Mouse (Mus musculus) gastrocnemius, adult 2 months (tissue): ENCODE data around the gene Scap. TPM values are rescaled to one million over a fixed set of nuclear protein-coding genes. Genes with fewer than 3 reads are reported as not detected.

Source experiments
- DNase-seq: peaks from one replicate; pipeline ENCODE4 v3.0.0; 2022
- H3K27ac ChIP-seq: fragments of 200-600 bp; 2 replicates; pipeline ENCODE4 v1.8.1; 2022; ENCODE audit warnings: mild to moderate bottlenecking
- H3K4me3 ChIP-seq: fragments of 200-600 bp; 2 replicates; pipeline ENCODE4 v1.8.1; 2022; ENCODE audit warnings: mild to moderate bottlenecking, moderate library complexity
- CTCF ChIP-seq: fragments of 200-600 bp; IDR thresholded peaks from 2 replicates; pipeline ENCODE4 v1.8.1; 2022; ENCODE audit warnings: antibody characterized with exemption, mild to moderate bottlenecking, moderate library complexity
- intact Hi-C: fragments of 180-260 bp; cut with DNase I; formaldehyde crosslinking; loops from one replicate; pipeline ENCODE4 v1.15.1; 2025
- long read RNA-seq, 2 experiments: library from polyadenylated mRNA; stranded (forward); transcript quantifications; one replicate each; pipeline ENCODE4 v2.0.0; 2021
- total RNA-seq, 2 experiments: library from RNA; stranded (reverse); gene quantifications; 2 replicates each; pipeline ENCODE4 v1.2.3; 2021

Scap gene
- 10 to 100 TPM; 16.6 to 17.0 TPM for total RNA-seq
- long read RNA-seq, experiment 1, full-length matches to known transcripts: 21 of 35 reads
- long read RNA-seq, experiment 1, partial matches to known transcripts: 7 of 35 reads
- long read RNA-seq, experiment 1, other reads (novel, unspliced or antisense): 7 of 35 reads
- long read RNA-seq, experiment 2, full-length matches to known transcripts: 13 of 27 reads
- long read RNA-seq, experiment 2, partial matches to known transcripts: 7 of 27 reads
- long read RNA-seq, experiment 2, other reads (novel, unspliced or antisense): 7 of 27 reads

DNA sequence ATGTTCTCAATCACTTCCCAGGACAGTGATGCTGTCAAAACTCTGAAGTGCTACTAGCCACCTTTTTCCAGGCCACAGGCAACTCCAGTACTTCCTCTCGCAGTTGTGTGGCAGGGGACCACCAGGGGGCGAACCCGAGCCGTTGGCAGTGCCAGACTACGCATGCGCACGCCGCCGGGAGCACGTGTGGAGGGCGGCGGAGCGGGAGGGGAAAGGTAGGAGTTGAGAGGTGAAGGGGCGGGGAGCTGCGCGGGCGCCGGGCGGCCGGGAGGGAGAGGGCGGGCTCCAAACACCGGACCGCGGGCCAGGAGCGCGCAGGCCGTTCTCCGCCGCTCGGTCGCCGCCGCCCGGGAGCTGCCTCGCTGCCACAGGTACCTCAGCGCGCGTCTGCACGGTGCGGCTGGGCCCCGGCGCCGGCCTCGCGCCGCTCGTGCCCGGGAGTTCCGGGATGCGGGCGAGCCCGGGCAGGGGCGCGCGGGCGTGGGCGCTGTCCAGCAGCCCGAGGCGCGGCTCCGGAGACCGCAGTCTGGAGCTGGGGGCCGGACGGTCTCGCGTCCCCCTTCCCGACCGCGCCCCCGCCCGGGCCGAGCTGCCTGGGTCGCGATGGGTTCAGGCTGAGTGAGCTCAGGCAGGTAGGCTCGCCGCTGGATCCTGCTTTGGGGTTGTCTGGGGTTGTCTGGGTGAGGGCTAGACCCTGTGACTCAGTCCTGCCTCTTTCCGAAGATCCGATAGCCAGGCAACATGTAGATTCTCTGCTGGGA is at the start of gene Scap:
Scap (plus strand) TSS at position 154 of the 761 bp plus-strand sequence.
- H3K4me3 ChIP-seq: peak within 1 kb of the TSS; percentile 93
- peak within 1 kb of the TSS; percentile 85 for H3K27ac ChIP-seq

GRCm38 (mm10) chr9:110284075-110284697 is 48.9 kb upstream of the Scap start:
- no peak overlapping the region for H3K27ac ChIP-seq
- DNase-seq: no peak
- intact Hi-C loops: no loop called here
- H3K4me3 ChIP-seq: no peak overlapping the region
- no peak for TF ChIP-seq CTCF

More for the DNA sequence above, at the start of gene Scap:
- DNase-seq: peak; percentile 97
- intact Hi-C loops: loop anchor here (5.0 kb wide), 1 partner anchor 74 kb away; the partner anchor contains the start of gene Ptpn23
- TF ChIP-seq CTCF: peak; percentile 98

- Histone ChIP-seq H3K27ac (no peak overlapping the region), H3K4me3 (no peak overlapping the region)
- no peak for TF ChIP-seq CTCF
- no peak for DNase-seq
- intact Hi-C loops: no loop called here
These were observed 45.7 kb upstream of the Scap start for GRCm38 (mm10) chr9:110287321-110287924.

GRCm38 (mm10) chr9:110293254-110293718 is 39.8 kb upstream of the Scap start:
- no peak for DNase-seq
- intact Hi-C loops: no loop called here
- H3K4me3 ChIP-seq: no peak overlapping the region
- no peak overlapping the region for H3K27ac ChIP-seq
- no peak for TF ChIP-seq CTCF

GRCm38 (mm10) chr9:110293873-110294415 is 39.1 kb upstream of the Scap start:
- DNase-seq: no peak
- intact Hi-C loops: no loop called here
- no peak for TF ChIP-seq CTCF
- no peak overlapping the region for H3K27ac ChIP-seq
- no peak overlapping the region for H3K4me3 ChIP-seq

GRCm38 (mm10) chr9:110294786-110295185 is 38.3 kb upstream of the Scap start:
- no peak overlapping the region for H3K4me3 ChIP-seq
- no peak for DNase-seq
- TF ChIP-seq CTCF: no peak
- H3K27ac ChIP-seq: no peak overlapping the region
- intact Hi-C loops: no loop called here

- Histone ChIP-seq H3K27ac (no peak overlapping the region), H3K4me3 (no peak overlapping the region)
- peak; percentile 90 for TF ChIP-seq CTCF
- intact Hi-C loops: loop anchor here (2.0 kb wide), 1 partner anchor 404 kb away; no protein-coding TSS in a partner anchor
- peak; percentile 78 for DNase-seq
These were observed 36.0 kb upstream of the Scap start for GRCm38 (mm10) chr9:110296867-110297627.

DNA sequence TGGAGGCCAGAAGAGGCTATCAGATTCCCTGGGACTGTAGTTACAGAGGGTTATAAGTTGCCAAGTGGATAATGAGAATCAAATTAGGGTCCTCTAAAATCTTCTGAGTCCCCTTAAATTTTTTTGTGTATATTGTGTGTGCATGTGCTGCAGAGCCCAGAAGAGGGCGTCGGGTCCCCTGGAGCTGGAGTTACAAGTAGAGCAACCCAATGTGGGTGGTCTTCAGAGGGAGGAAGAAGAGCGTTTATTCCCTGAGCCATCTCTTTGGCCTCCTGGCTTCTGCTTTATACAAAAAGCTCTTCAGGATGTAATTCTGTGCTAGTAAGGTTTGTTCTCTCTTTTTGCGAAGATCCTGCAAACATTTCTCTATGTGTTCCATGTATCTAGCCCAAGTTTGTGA is 28.6 kb upstream of the Scap start:
- TF ChIP-seq CTCF: peak; percentile 24; the same call in 1 of the 2 replicates
- intact Hi-C loops: loop anchor here (10.0 kb wide), 1 partner anchor 190 kb away; the partner anchor contains the start of genes Dhx30 and Smarcc1
- Histone ChIP-seq H3K4me3 (peak overlapping the region; percentile 85), H3K27ac (peak overlapping the region; percentile 97)
- no peak for DNase-seq

GRCm38 (mm10) chr9:110304969-110305651 is 28.0 kb upstream of the Scap start, which contains the start of gene Elp6:
Elp6 (plus strand) TSS chr9:110305173.
- Histone ChIP-seq H3K4me3 (peak within 1 kb of the TSS; percentile 85), H3K27ac (peak within 1 kb of the TSS; percentile 97)
- peak; percentile 94 for DNase-seq
- TF ChIP-seq CTCF: no peak
- intact Hi-C loops: loop anchor here (10.0 kb wide), 1 partner anchor 190 kb away; the partner anchor contains the start of genes Dhx30 and Smarcc1

DNA sequence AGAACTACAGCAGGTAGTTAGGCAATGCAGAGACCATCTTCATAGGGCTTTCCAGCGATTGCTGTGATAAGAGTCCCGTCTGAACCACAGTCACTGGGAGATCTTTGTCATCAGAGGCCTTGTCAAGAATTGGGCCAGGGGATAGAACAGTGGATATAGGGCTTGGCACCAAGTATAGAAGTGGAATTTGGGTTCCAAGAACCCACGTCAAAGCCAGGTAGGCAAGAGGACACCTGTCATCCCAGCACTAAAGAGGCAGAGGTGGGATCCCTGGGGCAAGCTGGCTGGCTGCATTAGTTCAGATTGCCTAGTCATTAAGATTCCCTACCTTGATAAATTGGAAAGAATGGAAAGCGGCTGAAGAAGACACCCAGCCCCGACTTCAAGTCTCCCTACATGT is 26.7 kb upstream of the Scap start:
- Histone ChIP-seq H3K4me3 (no peak overlapping the region), H3K27ac (no peak overlapping the region)
- DNase-seq: no peak
- intact Hi-C loops: loop anchor here (10.0 kb wide), 1 partner anchor 192 kb away; the partner anchor contains the start of genes Dhx30 and Smarcc1
- no peak for TF ChIP-seq CTCF

- no peak for TF ChIP-seq CTCF
- no peak for DNase-seq
- intact Hi-C loops: no loop called here
- Histone ChIP-seq H3K4me3 (no peak overlapping the region), H3K27ac (no peak overlapping the region)
These were observed 18.4 kb upstream of the Scap start for GRCm38 (mm10) chr9:110314706-110315105.
